In the genomic region with DNA sequence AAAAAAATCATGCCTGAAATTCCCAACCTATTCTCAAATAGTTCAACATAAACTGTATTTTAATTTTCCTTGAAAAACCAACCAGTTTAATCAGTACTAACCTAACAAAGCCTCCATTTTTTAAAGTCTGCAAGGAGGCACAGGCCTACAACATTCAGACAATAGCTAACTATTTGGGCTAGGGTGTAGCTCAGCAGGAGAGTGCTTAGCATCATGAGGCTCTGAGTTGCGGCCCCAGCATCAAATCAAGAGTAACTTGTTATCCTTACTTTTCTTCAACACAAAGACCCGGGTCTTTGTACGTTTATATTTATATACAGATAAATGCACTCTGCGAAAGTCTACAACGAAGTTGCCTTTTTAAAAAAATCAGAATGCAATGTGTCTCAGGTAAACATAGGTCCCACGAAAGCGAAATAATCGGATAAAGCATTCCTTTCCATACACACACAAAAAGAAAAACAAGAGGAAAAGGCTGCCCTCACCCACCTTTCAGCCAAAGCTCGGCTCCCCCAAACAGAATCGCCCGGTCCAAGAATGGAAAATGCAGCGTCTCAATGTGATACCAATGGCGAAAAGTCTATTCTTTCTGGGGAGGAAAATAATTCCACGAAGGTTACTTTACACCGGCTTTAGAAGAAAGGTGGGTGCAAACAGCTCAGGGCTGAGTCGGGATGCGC, we compare ENCODE assay signal across 8 mouse cellular contexts. TPM values are rescaled to one million over a fixed set of nuclear protein-coding genes. Genes with fewer than 3 reads are reported as not detected.
DNase-seq lines count a peak whose midpoint lies in the region; ATAC-seq and TF ChIP-seq lines count a peak whose summit lies in the region.

No protein-coding gene starts in this region.

- peak; percentile 28 for ATAC-seq in heart, embryonic 11.5 days (replicated peaks; ENCODE audit: insufficient number of reproducible peaks, low FRiP score, low TSS enrichment)
- no peak for ATAC-seq in inflammation-experienced regulatory T-cells, adult 6 months

- peak overlapping the region; percentile 91 for H3K4me3 ChIP-seq in heart, embryonic 11.5 days (ENCODE audit: low read depth, low read length)
- peak overlapping the region; percentile 95 for H3K4me3 ChIP-seq in embryonic facial prominence, embryonic 10.5 days
- peak overlapping the region; percentile 64 for H3K4me3 ChIP-seq in olfactory bulb, adult 2 months (ENCODE audit: insufficient read depth, low read depth, low read length)

- H3K27me3 ChIP-seq in heart, embryonic 11.5 days (ENCODE audit: control insufficient read depth, insufficient read depth, low read length) = no peaks in the 10 kb centered on the region
- H3K27me3 ChIP-seq in embryonic facial prominence, embryonic 10.5 days (replicated peaks; ENCODE audit: low read depth, poor library complexity, severe bottlenecking) = no peaks in the 10 kb centered on the region

- no peak for DNase-seq in heart, postnatal 36 days
- peak; percentile 19 for DNase-seq in CD4-positive helper T cell, adult 2 months (ENCODE audit: low read depth, low spot score)
- DNase-seq in embryonic facial prominence, embryonic 10.5 days (ENCODE audit: low spot score) = peak; percentile 18
- peak; percentile 10 for DNase-seq in kidney, postnatal 14 days
- no peak for DNase-seq in cerebellum, postnatal 25 days

- peak overlapping the region; percentile 88 for H3K4me2 ChIP-seq in heart, embryonic 11.5 days

- no peak for TF ChIP-seq POLR2A in olfactory bulb, adult 2 months (IDR thresholded peaks at IDR 0.05; ENCODE audit: insufficient read depth, low read depth, low read length)

- H3K4me1 ChIP-seq in heart, embryonic 11.5 days (ENCODE audit: control insufficient read depth, insufficient read depth, low read length) = peaks cover 5% of the 10 kb centered on the region; the same call in 1 of the 2 replicates
- peaks cover 20% of the 10 kb centered on the region for H3K4me1 ChIP-seq in embryonic facial prominence, embryonic 10.5 days
- peaks cover 3% of the 10 kb centered on the region; the same call in 1 of the 2 replicates for H3K4me1 ChIP-seq in olfactory bulb, adult 2 months (ENCODE audit: control insufficient read depth, insufficient read depth, low read length)

- intact Hi-C loops in heart, postnatal 36 days (cut with DNase I) = loop anchor here (2.0 kb wide), 1 partner anchor 28 kb away; a partner anchor contains a TSS

- under 1% methylated on average over 17 of the region's 17 CpGs for WGBS in heart, embryonic 11.5 days (ENCODE audit: insufficient replicate concordance)
- under 1% methylated on average over 17 of the region's 17 CpGs for WGBS in embryonic facial prominence, embryonic 10.5 days
- WGBS in olfactory bulb, adult 2 months = under 1% methylated on average over 17 of the region's 17 CpGs

- peak overlapping the region; percentile 98 for H3K27ac ChIP-seq in heart, embryonic 11.5 days (ENCODE audit: low read depth, low read length)
- H3K27ac ChIP-seq in embryonic facial prominence, embryonic 10.5 days (replicated peaks) = peak overlapping the region; percentile 99
- H3K27ac ChIP-seq in olfactory bulb, adult 2 months (ENCODE audit: insufficient read depth, low read depth, low read length) = peak overlapping the region; percentile 89; the same call in 1 of the 2 replicates

- peak overlapping the region; percentile 96 for H3K9ac ChIP-seq in heart, embryonic 11.5 days (ENCODE audit: low read depth, low read length)

- no peaks in the 10 kb centered on the region for H3K9me3 ChIP-seq in heart, embryonic 11.5 days (replicated peaks; ENCODE audit: control insufficient read depth, low read length)
- no peaks in the 10 kb centered on the region for H3K9me3 ChIP-seq in embryonic facial prominence, embryonic 10.5 days

- TF ChIP-seq CTCF in olfactory bulb, adult 2 months (IDR thresholded peaks at IDR 0.05; ENCODE audit: insufficient read depth, low read depth, low read length) = no peak

- H3K36me3 ChIP-seq in heart, embryonic 11.5 days (ENCODE audit: control insufficient read depth, insufficient read depth, low read length) = peaks cover 12% of the 10 kb centered on the region
- peaks cover 37% of the 10 kb centered on the region for H3K36me3 ChIP-seq in embryonic facial prominence, embryonic 10.5 days (replicated peaks)

RNA-seq across cellular contexts. Expression of a gene that starts 0.5 kb away (rescaled TPM):
- polyA plus RNA-seq in heart, embryonic 11.5 days (2014; fragmentation: Nextera tagmentation; extraction: Ambion mirVana) = 50.7 and 56.7 TPM in 2 replicates
- total RNA-seq in heart, postnatal 36 days (2021) = 10 to 100 TPM; 24.3 to 27.4 TPM
- polyA plus RNA-seq in embryonic facial prominence, embryonic 10.5 days (2016; fragmentation: Nextera tagmentation; extraction: Ambion mirVana) = 146 and 152 TPM in 2 replicates
- polyA plus RNA-seq in olfactory bulb, adult 2 months (2012; ENCODE audit: insufficient read depth, insufficient read length, low replicate concordance, missing spikeins) = 158 TPM in 1 of 2 replicates, not detected in the other
- 10 to 100 TPM; 44.4 to 55.8 (median 46.6) TPM for polyA plus RNA-seq in inflammation-experienced regulatory T-cells, adult 6 months (2017; shearing (Covaris generic))

RNA-seq across cellular contexts. Expression of a gene that starts 28.1 kb away (rescaled TPM):
- 16.4 and 17.1 TPM in 2 replicates for polyA plus RNA-seq in heart, embryonic 11.5 days (2014; fragmentation: Nextera tagmentation; extraction: Ambion mirVana)
- 10 to 100 TPM in 1 of 2 experiments, 1 to 10 TPM in 1; 9.7 to 10.2 TPM for total RNA-seq in heart, postnatal 36 days (2021)
- 22.1 and 22.2 TPM in 2 replicates for polyA plus RNA-seq in embryonic facial prominence, embryonic 10.5 days (2016; fragmentation: Nextera tagmentation; extraction: Ambion mirVana)
- not detected in 2 replicates for polyA plus RNA-seq in olfactory bulb, adult 2 months (2012; ENCODE audit: insufficient read depth, insufficient read length, low replicate concordance, missing spikeins)
- polyA plus RNA-seq in inflammation-experienced regulatory T-cells, adult 6 months (2017; shearing (Covaris generic)) = 10 to 100 TPM; 25.0 to 25.9 (median 25.5) TPM

Comparison
In these comparisons a context has a peak if more than half of its experiments do, and no peak if none do; other contexts are left out.
1. DNase-seq: peak in CD4-positive helper T cell, adult 2 months (single experiment), embryonic facial prominence, embryonic 10.5 days (single experiment) and kidney, postnatal 14 days (single experiment); none in heart, postnatal 36 days (0 of 2) and cerebellum, postnatal 25 days (0 of 2).
2. Peak in every context shown above with its lines, with median percentiles within 50 percentile points of each other: H3K27ac ChIP-seq and H3K4me3 ChIP-seq.